Mouse (Mus musculus): Measurements from ENCODE around the gene Gm14137.

DNA sequence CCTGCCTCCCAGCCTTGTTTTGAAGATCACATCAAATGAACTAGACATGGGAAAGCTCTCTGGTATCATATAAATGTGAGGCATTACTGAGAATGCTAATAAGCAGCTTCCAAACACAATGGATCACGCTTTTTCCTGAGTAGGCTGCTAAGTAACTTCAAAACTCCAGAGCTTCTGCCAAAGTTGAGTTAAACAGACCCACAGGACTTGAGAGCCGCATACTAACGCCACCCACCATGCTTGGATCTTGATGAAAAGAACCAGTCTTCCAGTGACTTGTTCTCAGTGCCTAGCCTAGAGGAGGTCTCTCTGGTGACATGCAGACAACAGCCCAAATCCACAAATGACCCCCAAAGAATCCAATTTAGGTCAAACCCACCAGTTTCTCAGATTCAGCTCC, 24.6 kb downstream of the Gm14137 start:
- TF ChIP-seq EP300 (IDR thresholded peaks at IDR 0.05): no peak
- no peak for TF ChIP-seq CTCF (IDR thresholded peaks at IDR 0.05)

Data from lung, postnatal 0 days (tissue).